Mouse (Mus musculus) myocyte (in vitro differentiated cells): Measurements from ENCODE around the gene Kctd13.

Experiments
- CEBPB ChIP-seq: IDR thresholded peaks from 2 replicates; pipeline ENCODE4 v1.6.1; 2011; ENCODE audit warnings: mild to moderate bottlenecking, moderate library complexity; ENCODE audit not compliant: poor library complexity, insufficient read depth, severe bottlenecking
- E2F4 ChIP-seq: IDR thresholded peaks from one replicate; pipeline ENCODE4 v1.6.1; 2011; ENCODE audit warnings: mild to moderate bottlenecking, control low read depth, moderate library complexity; ENCODE audit not compliant: insufficient read depth
- MAX ChIP-seq: IDR thresholded peaks from one replicate; pipeline ENCODE4 v1.6.1; 2011; ENCODE audit warnings: low read depth, mild to moderate bottlenecking, control low read depth
- MYOD1 ChIP-seq, 3 experiments: IDR thresholded peaks; one replicate each; pipeline ENCODE4 v1.6.1; 2011; ENCODE audit warnings: control low read depth in 2 of 3, low read depth in 2 of 3, mild to moderate bottlenecking in 2 of 3, moderate library complexity in 1 of 3; ENCODE audit not compliant: insufficient read length in 2 of 3, control insufficient read depth in 1 of 3
- MYOG ChIP-seq, 3 experiments: IDR thresholded peaks; one replicate each; pipeline ENCODE4 v1.6.1; 2011; ENCODE audit warnings: control low read depth in 2 of 3, low read depth in 2 of 3, mild to moderate bottlenecking in 2 of 3; ENCODE audit not compliant: insufficient read length in 2 of 3, control insufficient read depth in 1 of 3, insufficient read depth in 1 of 3
- POLR2A ChIP-seq: IDR thresholded peaks from one replicate; pipeline ENCODE4 v1.6.1; 2011; ENCODE audit warnings: low read depth, mild to moderate bottlenecking, control low read depth, moderate library complexity; ENCODE audit not compliant: insufficient read length
- POLR2AphosphoS2 ChIP-seq: IDR thresholded peaks from one replicate; pipeline ENCODE4 v1.6.1; 2011; ENCODE audit warnings: low read depth, control low read depth; ENCODE audit not compliant: insufficient read length
- REST ChIP-seq: IDR thresholded peaks from one replicate; pipeline ENCODE4 v1.6.1; 2011; ENCODE audit warnings: mild to moderate bottlenecking, control low read depth, moderate library complexity; ENCODE audit not compliant: insufficient read depth, insufficient read length
- SRF ChIP-seq: IDR thresholded peaks from one replicate; pipeline ENCODE4 v1.6.1; 2011; ENCODE audit warnings: low read depth; ENCODE audit not compliant: control insufficient read depth, insufficient read length
- TCF12 ChIP-seq: IDR thresholded peaks from one replicate; pipeline ENCODE4 v1.6.1; 2011; ENCODE audit warnings: mild to moderate bottlenecking, control low read depth; ENCODE audit not compliant: poor library complexity, insufficient read depth, severe bottlenecking
- TCF3 ChIP-seq: IDR thresholded peaks from one replicate; pipeline ENCODE4 v1.6.1; 2011; ENCODE audit warnings: low read depth, control low read depth; ENCODE audit not compliant: insufficient read length
- USF1 ChIP-seq: IDR thresholded peaks from one replicate; pipeline ENCODE4 v1.6.1; 2011; ENCODE audit warnings: low read depth, mild to moderate bottlenecking, control low read depth, moderate library complexity

- no peak for TF ChIP-seq POLR2A
- no peak for TF ChIP-seq MYOD1 (IDR thresholded peaks at IDR 0.05; ENCODE audit: control insufficient read depth in 1 of 3, insufficient read length in 2 of 3, low read depth in 2 of 3)
- TF ChIP-seq USF1, result no peak
- no peak for TF ChIP-seq E2F4
- TF ChIP-seq POLR2AphosphoS2, result no peak
- no peak for TF ChIP-seq TCF12
- no peak for TF ChIP-seq MYOG (IDR thresholded peaks at IDR 0.05; ENCODE audit: control insufficient read depth in 1 of 3, insufficient read depth in 1 of 3, insufficient read length in 2 of 3, low read depth in 2 of 3)
- TF ChIP-seq MAX, result no peak
- TF ChIP-seq SRF, result no peak
- no peak for TF ChIP-seq CEBPB
- TF ChIP-seq TCF3, result no peak
- TF ChIP-seq REST, result no peak
These were observed 17.9 kb downstream of the Kctd13 start for GRCm38 (mm10) chr7:126946530-126946929.
